Mouse (Mus musculus) 416B (cell line): ENCODE data around the gene Slitrk5.
"Not testable (repeated sequence)": the region's sequence is repeated elsewhere in the genome, so short reads cannot be mapped to it uniquely, and the experiment has no call there.

Experiments used
- DNase-seq: peaks from one replicate; pipeline ENCODE4 v3.0.0; 2011; ENCODE audit warnings: low read depth

Slitrk5 gene

GRCm38 (mm10) chr14:111674664-111675147 is at the start of gene Slitrk5:
Gene Slitrk5, plus strand, starts transcription at chr14:111675097.
- no peak for DNase-seq

DNA sequence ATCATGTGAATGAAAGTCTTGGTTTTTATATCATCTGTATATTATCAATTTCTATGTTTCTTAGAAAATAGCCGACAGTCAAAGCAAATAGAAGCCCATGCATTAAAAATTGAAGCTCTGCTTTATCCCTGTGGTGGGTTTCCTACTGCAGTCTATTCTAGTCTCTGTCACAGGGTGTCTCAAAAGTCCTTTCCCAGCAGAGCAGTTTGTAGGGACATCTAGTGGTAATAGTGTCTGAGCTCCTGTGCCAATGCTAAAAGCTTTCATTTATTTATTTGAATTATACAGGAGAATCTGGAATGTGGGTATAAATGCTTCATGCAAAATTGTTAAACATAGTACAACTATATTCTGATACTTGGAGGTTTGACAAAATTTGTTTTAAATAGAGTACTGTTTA is 2.0 kb upstream of the Slitrk5 start:
- DNase-seq: no peak

GRCm38 (mm10) chr14:111675211-111676165 is 591 bp downstream of the Slitrk5 start:
- no peak for DNase-seq

DNA sequence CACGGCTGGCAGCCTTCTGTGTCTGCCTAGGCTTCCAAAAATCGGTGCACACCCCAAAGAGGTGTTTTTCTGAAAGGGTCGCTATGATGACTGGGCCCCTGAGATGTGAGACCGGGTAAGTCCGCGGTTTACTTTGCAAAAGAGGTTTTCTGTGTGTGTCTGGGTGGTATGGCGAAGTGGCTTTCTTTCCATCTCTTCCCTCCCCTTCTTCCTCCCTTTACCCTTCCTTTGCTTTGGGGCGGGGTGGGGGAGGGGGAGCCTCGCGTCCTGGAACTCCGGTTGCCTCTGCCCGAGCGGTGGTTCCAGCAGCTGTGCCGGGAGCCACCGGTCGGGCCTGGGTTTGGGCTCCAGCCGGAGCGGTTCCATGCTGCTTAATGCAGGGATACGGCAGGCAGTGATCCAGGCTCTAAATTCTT is 1.3 kb downstream of the Slitrk5 start:
- DNase-seq: no peak

DNA sequence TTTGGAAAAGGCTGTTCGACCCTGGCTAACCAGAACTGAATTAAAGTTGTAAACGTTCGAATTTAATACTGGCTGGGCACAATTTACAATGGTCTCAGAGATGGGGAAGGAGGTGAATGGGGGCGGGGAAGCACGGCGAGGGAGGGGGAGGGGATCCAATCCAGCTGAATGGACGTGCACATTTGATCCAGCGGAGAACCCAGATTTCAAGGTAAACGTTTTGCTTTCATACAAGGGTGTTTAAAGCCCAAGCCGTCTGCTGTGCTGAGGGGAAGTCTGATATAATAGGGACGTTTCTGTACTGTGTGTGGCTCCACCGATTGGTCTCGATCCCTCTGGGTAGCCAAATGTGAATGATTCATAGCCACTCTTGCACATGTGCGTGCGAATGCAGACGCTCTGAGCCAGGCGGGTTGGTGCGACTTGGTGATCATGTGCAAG is 2.0 kb downstream of the Slitrk5 start:
- DNase-seq: no peak

DNA sequence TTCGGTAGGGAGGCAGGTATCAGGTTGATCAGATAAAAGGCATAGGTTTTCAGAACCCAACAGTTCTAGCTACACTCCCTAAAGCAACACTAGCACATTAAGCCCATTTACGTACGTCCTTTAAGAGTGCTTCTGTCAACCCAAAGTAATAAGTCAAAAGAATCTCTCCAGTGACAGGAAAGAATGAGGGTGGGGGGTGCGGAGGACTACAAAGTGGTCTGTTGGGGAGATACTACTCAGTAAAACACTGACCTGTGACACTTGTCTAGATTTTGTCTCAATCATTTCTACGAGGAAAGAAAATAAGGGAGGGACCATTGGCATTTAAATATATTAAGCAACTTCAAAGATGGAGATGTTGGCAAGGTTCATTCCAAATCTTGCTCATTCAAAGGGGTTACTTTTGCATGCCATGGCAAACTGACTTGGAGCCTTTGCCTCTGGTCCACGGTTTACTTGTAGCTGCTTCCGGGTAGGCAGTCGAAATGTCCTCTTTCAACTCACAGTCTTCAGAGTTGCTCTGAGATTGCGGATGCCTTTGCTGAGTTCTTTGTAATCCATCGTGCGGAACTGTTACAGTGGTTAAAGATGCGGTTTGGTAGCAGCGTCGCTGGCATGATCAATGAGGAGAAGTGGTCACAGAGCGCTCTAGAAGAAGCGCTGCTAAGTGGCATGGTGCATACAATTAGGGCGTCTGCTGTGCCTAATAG is 2.6 kb downstream of the Slitrk5 start:
- DNase-seq: no peak

DNA sequence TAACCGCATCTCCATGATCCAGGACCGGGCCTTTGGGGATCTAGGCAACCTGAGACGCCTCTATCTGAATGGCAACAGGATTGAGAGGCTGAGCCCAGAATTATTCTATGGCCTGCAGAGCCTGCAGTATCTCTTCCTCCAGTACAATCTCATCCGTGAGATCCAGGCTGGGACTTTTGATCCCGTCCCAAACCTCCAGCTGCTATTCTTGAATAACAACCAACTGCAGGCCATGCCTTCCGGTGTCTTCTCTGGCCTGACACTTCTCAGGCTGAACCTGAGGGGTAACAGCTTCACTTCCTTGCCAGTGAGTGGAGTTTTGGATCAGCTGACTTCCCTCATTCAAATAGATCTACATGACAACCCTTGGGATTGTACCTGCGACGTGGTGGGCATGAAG is 5.4 kb downstream of the Slitrk5 start:
- DNase-seq: no peak

DNA sequence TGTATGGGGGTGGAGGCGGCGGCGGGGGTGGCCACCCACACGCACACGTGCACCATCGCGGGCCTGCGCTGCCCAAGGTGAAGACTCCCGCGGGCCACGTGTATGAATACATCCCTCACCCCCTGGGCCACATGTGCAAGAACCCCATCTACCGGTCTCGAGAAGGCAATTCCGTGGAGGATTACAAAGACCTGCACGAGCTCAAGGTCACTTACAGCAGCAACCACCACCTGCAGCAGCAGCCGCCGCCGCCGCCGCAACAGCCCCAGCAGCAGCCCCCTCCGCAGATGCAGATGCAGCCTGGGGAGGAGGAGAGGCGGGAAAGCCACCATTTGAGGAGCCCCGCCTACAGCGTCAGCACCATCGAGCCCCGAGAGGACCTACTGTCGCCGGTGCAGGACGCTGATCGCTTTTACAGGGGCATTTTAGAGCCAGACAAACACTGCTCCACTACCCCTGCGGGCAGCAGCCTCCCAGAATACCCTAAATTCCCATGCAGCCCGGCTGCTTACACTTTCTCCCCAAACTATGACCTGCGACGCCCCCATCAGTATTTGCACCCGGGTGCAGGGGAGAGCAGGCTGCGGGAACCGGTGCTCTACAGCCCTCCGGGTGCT is 6.3 kb downstream of the Slitrk5 start:
- DNase-seq: no peak

GRCm38 (mm10) chr14:111681773-111682172 is 6.9 kb downstream of the Slitrk5 start:
- DNase-seq: no peak

DNA sequence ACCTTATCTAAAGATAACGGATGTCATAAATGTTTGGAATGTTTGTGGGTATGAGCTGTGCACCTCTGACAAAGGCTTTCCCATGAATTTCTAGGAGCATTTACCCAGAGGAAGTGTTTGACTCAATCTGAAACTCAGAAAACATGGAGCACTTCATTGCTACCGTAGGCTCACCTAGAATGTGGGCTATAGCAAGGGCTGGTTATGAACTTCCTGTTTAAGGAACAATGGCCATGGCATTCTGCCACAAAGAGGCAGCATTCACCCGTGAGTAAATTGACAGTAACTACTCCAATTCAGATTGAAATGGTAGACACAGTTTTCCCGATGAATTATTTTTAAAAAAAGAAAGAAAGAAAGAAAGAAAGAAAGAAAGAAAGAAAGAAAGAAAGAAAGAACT is 8.6 kb downstream of the Slitrk5 start:
- peak; percentile 3 for DNase-seq

DNA sequence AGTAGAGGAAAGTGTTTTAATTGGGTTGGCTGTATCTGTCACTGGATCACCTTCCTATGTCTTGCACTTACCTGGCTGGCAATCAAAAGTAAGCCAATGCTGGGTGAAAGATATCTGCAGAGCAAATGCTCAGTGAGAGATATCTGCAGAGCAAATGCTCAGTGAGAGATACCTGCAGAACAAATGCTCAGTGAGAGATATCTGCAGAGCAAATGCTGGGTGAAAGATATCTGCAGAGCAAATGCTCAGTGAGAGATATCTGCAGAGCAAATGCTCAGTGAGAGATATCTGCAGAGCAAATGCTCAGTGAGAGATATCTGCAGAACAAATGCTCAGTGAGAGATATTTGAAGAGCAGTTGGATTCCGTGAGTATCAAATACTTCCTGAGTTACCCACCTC is 15.2 kb downstream of the Slitrk5 start:
- DNase-seq: not testable (repeated sequence)

DNA sequence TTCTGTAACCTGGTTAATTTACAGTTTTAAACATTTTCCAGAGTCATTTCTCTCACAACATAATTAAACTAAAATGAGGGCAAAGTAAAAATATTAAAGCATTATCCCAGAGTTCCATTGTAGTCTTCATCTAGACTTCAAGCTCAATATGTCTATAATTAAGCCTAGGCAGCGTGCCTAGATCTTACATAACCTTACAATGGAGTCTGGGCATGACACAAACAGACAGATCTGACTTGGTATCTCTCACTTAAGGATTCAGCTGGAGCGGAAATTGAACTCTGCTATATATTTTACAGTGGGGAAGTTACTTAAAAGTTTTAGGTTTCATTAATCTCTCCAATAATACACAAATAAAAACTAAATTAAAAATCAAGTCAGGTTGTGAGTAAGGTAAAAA is 54.9 kb downstream of the Slitrk5 start:
- DNase-seq: no peak
